Mouse (Mus musculus): Measurements from ENCODE around the gene Prl2c3. TPM values are rescaled to one million over a fixed set of nuclear protein-coding genes. Genes with fewer than 3 reads are reported as not detected.
A peak's percentile ranks its signal among the peaks of the same experiment; 100 is the strongest.
"Not testable (repeated sequence)": the region's sequence is repeated elsewhere in the genome, so short reads cannot be mapped to it uniquely, and the experiment has no call there.

The Prl2c3 gene
- polyA plus RNA-seq, 1 experiment: 53.6 TPM

DNA sequence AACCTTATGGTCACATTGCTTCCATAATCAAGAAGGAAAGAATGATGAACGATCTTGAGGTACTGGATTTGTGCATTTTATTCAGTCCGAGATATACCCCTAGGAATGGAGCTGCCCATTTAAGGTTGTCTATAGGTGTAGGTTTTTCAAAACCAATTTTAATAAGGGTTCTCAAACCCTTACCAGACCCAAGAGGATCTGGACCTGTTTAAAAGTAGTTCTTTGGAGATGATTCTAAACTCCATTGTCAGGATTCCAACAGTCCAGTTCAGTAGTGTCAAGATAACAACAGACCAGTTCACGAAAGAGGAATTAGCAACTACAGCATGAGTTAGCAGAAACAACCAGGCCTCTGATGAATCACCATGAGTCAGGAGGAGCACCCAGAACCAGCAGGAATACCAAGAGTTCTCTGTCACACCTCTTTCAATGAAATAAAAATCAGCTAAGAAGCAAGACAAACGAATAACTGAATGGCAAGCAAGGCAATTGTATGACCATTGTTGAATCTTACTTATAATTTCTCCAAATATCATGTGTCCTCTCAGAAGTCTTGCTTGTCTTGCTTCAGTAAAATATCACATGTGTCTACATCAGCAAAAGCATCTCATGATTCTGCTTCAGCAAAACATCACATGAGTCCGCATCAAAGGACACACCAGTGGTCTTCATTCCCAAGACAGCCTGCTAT lies 14.0 kb upstream of the Prl2c3 start:
- H3K27me3 ChIP-seq (ENCODE audit: control insufficient read depth, insufficient read depth, insufficient read length); H3K79me2 ChIP-seq (ENCODE audit: control insufficient read depth, insufficient read depth); H3K36me3 ChIP-seq (ENCODE audit: control insufficient read depth, insufficient read depth); H3K79me3 ChIP-seq (ENCODE audit: low read depth); H3ac ChIP-seq (ENCODE audit: control insufficient read depth, insufficient read length, low read depth); H3K4me3 ChIP-seq (ENCODE audit: insufficient read depth, poor library complexity, severe bottlenecking): not testable (repeated sequence)
- peak; percentile 9 for TF ChIP-seq FOSL1 (IDR thresholded peaks at IDR 0.05; ENCODE audit: insufficient read depth, low read length, poor library complexity, severe bottlenecking)

- H3K27me3 ChIP-seq (ENCODE audit: control insufficient read depth, insufficient read depth, insufficient read length): no peaks in the 10 kb centered on the region
- no peaks in the 10 kb centered on the region for H3K79me3 ChIP-seq (ENCODE audit: low read depth)
- H3K79me2 ChIP-seq (ENCODE audit: control insufficient read depth, insufficient read depth): no peaks in the 10 kb centered on the region
- H3K4me3 ChIP-seq (ENCODE audit: insufficient read depth, poor library complexity, severe bottlenecking): no peak overlapping the region
- TF ChIP-seq MAX (IDR thresholded peaks at IDR 0.05): no peak
- TF ChIP-seq FOSL1 (IDR thresholded peaks at IDR 0.05; ENCODE audit: insufficient read depth, low read length, poor library complexity, severe bottlenecking): no peak
- no peak for TF ChIP-seq CTCF (IDR thresholded peaks at IDR 0.05; ENCODE audit: control insufficient read depth, insufficient read depth, insufficient read length)
- TF ChIP-seq USF1 (IDR thresholded peaks at IDR 0.05; ENCODE audit: low read depth): no peak
- TF ChIP-seq MYOG (IDR thresholded peaks at IDR 0.05; ENCODE audit: control insufficient read depth, extremely low read depth, insufficient read length): no peak
- TF ChIP-seq CEBPB (IDR thresholded peaks at IDR 0.05; ENCODE audit: low read depth): no peak
- TF ChIP-seq MYOD1 (IDR thresholded peaks at IDR 0.05; ENCODE audit: control insufficient read depth, insufficient read length, low read depth): no peak
- H3K36me3 ChIP-seq (ENCODE audit: control insufficient read depth, insufficient read depth): no peaks in the 10 kb centered on the region
- no peak overlapping the region for H3ac ChIP-seq (ENCODE audit: control insufficient read depth, insufficient read length, low read depth)
Observed at GRCm38 (mm10) chr13:12809591-12809990, 9.7 kb upstream of the Prl2c3 start.

DNA sequence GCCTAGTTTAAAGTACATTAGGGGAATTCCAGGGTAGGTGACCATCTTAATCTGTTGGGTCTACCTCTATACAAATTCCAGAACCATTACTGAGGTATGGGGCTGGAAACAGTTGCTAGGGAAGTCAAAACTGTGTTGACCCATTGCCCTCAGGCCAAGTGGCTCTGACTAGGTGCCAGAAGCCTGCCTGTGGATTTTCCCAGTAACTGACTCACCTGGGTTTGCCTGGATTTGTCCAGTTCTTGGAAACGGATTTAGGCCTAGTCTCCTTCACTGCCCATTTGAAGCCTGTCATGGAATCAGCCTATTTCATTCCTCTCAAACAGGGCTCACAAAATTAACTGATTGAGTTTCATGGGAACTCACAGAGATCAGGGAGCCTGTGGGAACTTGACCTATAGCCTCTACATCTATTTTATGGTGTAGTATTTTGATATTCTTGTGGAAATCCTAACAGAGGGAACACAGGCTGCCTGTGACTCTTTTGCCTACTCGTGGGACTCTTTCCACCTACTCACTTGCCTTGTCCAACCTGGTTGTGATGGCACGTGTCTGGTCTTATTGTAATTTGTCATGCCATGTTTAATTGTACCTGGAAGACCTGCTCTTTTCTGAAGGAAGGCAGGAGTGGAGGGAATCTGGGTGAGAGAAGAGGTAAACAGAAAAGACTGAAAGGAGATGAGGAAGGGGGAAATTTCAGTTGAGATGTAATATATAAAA lies 9.1 kb upstream of the Prl2c3 start:
- not testable (repeated sequence) for H3K27me3 ChIP-seq (ENCODE audit: control insufficient read depth, insufficient read depth, insufficient read length); H3K79me2 ChIP-seq (ENCODE audit: control insufficient read depth, insufficient read depth); H3ac ChIP-seq (ENCODE audit: control insufficient read depth, insufficient read length, low read depth); H3K36me3 ChIP-seq (ENCODE audit: control insufficient read depth, insufficient read depth); H3K79me3 ChIP-seq (ENCODE audit: low read depth); H3K4me3 ChIP-seq (ENCODE audit: insufficient read depth, poor library complexity, severe bottlenecking)

DNA sequence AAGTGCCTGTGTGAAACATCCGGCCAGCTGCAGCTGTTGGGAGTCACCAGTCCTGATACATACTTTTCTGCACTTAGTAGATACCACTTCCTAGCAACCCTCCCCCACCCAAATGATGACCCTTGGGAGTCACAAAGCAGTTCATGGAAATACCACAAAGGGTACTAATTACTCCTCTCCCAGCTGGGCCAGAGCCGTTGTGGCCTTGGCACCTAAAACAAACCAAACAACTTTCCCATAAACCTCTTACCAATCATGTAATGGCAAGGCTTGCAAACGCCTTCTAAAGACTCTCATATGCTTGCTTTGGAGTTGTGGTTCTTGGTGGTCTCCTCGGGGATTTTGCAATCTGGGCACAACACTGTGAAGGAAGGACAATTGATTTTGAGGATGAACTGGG lies 6.6 kb upstream of the Prl2c3 start:
- peak; percentile 14 for TF ChIP-seq MYOD1 (IDR thresholded peaks at IDR 0.05; ENCODE audit: control insufficient read depth, insufficient read length, low read depth)
- TF ChIP-seq CEBPB (IDR thresholded peaks at IDR 0.05; ENCODE audit: low read depth): peak; percentile 15
- not testable (repeated sequence) for H3ac ChIP-seq (ENCODE audit: control insufficient read depth, insufficient read length, low read depth); H3K79me2 ChIP-seq (ENCODE audit: control insufficient read depth, insufficient read depth); H3K36me3 ChIP-seq (ENCODE audit: control insufficient read depth, insufficient read depth); H3K27me3 ChIP-seq (ENCODE audit: control insufficient read depth, insufficient read depth, insufficient read length); H3K4me3 ChIP-seq (ENCODE audit: insufficient read depth, poor library complexity, severe bottlenecking); H3K79me3 ChIP-seq (ENCODE audit: low read depth)

GRCm38 (mm10) chr13:12769442-12770091 lies 30.3 kb downstream of the Prl2c3 start:
- H3K36me3 ChIP-seq (ENCODE audit: control insufficient read depth, insufficient read depth); H3ac ChIP-seq (ENCODE audit: control insufficient read depth, insufficient read length, low read depth): not testable (repeated sequence)

More at GRCm38 (mm10) chr13:12769442-12770091, 30.3 kb downstream of the Prl2c3 start:
- H3K79me3 ChIP-seq (ENCODE audit: low read depth); H3K4me3 ChIP-seq (ENCODE audit: insufficient read depth, poor library complexity, severe bottlenecking); H3K79me2 ChIP-seq (ENCODE audit: control insufficient read depth, insufficient read depth); H3K27me3 ChIP-seq (ENCODE audit: control insufficient read depth, insufficient read depth, insufficient read length): not testable (repeated sequence)

Other genes starting within 250 kb of the Prl2c3 start
- 1.3 TPM for gene Ero1lb, start 234.2 kb downstream of the Prl2c3 start, polyA plus RNA-seq (2012; fragmentation: generic; extraction: Trizol)
- 474 TPM for gene Prl2c2, start 205.3 kb upstream of the Prl2c3 start, polyA plus RNA-seq (2012; fragmentation: generic; extraction: Trizol)

Data from C2C12 (cell line).